Mouse (Mus musculus) megakaryocyte, embryonic 14.5 days (primary cell): ENCODE measurements around the gene Teddm2.

Experiments used
- FLI1 ChIP-seq: IDR thresholded peaks from 2 replicates; pipeline ENCODE4 v1.6.1; 2012; ENCODE audit warnings: low read length, inconsistent platforms, mixed read lengths
- GATA1 ChIP-seq: IDR thresholded peaks from 3 replicates; pipeline ENCODE4 v1.6.1; 2012; ENCODE audit warnings: mixed read lengths, low read length, inconsistent platforms, borderline replicate concordance

DNA sequence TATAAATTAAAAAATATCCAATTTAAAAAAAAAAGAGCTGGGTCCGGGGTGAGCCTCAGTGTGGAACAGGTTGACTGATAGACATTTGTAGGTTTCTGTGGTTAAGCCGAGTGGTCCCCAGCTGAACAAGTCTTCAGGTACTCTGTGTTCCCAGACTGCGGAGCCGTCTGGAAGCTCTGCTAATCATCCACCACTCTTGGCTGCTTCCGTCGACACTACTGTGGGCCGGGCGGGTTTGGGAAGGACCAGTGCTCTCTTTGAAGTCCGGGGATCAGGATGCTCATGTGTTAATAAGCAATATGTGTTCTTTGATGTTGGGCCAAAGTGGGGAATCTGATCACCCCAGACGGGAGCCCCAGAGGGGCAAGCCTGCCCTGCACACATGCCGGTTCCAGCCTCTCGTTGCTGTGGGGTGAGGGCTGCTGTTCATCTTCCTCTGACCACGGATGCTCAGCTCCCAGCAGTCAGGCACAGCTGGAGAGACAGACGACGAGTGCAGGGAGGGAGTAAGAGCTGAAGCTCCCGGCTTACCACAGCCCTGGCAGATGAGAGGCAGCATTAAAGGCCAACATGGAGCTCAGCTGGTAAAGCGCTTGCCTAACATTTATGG lies 13.9 kb downstream of the Teddm2 start:
- TF ChIP-seq GATA1 = no peak
- TF ChIP-seq FLI1 = no peak
